Mouse (Mus musculus) Muller cell, postnatal 12 days (primary cell): ENCODE measurements around the gene Gas1.

Experiments
- DNase-seq: peaks from one replicate; pipeline ENCODE4 v3.0.0-alpha.2; 2015; ENCODE audit errors: inconsistent ontology term

Gas1 gene

DNA sequence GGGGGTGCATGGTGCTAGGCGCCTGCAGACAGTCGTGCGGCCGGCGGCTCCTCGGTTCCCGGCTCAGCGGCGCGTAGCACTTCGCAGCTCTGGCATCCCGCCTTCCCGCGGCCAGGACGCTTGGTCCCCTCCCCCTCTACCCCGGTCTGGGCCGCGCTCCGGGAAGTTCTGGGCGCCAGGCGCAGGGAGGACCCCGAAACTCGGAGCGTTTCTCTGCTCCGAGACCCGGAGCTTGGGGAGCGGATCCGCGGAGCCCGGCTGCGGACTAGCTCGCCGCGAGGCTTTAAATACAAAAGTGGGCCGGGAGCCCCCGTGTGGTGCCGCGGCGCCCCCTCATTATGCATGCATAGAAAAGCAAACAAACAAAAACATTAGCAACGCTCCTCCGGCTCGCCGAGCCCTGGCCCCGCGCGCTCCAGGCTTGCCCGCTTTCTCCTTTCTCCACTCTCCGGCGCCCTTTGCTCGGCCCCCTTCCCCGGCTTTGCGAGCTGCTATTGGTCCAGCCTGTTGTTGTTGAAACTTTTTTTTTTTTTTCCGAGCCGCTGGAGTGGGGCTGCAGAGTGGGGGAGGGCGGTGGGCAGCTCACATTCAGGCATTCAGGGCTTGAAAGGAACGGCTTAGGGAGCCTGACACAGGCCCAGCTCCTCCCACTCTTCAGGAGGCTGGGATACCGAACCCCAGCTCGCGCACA lies at the start of gene Gas1:
Gas1 (minus strand) TSS at position 260 of the 691 bp plus-strand sequence.
- peak; percentile 100 for DNase-seq

DNA sequence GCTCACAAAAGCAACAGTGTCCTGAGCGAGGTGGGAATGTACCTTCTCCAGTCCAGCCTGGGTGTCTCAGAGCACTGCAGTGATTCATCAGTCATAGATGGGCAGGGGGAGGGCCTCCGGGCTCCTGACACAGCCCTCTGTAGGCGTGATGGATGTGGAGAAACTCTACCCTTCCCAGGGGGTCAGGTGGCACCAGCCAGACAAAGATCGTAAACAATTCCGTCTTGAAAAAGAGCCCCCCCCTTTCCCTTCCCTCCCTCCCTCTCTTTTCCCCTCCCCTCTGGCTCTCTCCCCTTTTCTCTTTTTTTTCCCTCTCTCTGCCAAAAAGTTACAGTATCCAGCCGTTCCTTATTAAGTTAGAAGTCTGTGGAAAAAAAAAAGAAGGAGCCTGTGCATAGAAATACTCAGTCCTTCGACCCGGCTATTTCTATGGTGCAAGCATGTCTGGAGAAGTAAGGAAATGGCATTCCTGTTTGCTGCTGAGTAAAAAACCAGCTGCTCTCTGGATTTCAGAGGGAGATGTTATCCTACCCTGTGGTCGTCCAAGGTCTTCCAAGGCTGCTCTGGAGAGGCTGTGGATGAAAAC lies 49.2 kb upstream of the Gas1 start:
- DNase-seq, result peak; percentile 11

DNA sequence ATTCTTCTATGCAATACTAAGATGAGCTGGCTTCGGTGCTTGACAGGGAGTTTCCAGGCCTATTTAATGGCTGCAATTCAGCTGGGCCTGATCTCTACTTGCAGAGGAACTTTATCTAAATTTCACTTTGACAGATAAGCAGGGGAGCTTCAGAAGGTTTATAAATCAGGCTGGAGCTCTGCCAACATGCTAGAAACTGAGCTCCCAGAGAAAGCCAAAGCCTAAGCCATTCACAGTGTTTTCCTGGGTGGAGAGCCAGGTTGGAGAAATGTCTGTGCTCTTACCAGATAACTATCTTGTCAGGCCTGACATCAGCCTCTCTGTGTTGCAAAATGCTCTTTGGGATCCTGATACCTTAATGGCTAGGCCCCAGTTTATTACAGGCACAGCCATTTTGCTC lies 48.6 kb upstream of the Gas1 start:
- no peak for DNase-seq

DNA sequence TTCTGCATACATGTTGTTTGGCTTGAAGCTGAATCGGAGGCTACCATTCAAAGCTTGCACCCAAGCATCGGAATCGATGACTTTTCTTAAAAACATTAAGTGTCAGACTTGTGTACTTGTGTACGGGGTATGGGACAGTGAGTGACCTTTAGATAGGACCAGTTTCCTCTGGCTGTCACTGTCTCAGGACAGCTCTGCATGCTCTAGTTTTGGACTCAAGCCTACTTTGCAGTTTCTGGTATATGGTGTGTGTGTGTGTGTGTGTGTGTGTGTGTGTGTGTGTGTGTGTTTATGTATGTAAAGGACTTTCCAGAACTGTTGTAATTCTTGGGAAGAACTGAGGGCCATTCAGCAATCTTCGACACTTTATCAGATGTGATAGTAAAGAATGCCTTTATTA lies 48.1 kb upstream of the Gas1 start:
- DNase-seq, result no peak

DNA sequence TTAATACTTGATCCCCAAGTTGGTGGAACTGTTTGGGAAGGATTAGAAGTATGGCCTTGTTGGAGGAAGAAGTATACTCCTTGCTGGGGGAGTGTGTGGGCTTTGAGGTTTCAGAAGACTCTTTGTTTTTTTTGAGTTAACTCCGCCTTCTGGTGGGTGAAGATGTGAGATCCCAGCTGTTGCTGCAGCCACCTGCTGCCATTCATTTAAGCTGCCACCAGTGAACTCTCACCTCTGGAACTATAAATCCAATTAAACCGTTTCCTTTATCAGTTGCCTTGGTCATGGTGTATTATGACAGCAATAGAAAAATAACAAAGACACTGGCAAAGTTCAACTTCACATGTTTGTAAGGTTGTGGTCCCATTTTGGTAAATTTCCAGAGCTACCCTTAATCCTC lies 46.6 kb upstream of the Gas1 start:
- DNase-seq, result no peak

DNA sequence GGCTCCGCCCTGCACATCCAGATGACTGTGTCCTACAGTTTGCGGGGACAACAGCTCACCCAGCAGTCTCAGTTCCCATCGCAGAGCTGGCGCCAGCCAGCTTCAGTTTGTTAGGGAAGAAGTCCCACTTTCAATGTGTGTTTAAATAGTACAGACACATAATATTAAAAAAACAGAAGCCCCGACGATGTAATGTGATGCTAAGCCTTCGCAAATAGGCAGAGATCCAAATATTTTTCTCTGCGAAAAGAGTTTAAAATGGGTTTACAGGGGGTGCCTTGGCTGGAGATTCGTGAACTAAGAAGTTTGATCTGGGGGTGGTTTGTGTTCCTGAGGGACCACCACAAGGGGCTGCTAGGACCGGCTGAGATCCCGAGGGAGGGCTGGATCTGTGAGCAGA lies 45.2 kb upstream of the Gas1 start:
- DNase-seq, result no peak

DNA sequence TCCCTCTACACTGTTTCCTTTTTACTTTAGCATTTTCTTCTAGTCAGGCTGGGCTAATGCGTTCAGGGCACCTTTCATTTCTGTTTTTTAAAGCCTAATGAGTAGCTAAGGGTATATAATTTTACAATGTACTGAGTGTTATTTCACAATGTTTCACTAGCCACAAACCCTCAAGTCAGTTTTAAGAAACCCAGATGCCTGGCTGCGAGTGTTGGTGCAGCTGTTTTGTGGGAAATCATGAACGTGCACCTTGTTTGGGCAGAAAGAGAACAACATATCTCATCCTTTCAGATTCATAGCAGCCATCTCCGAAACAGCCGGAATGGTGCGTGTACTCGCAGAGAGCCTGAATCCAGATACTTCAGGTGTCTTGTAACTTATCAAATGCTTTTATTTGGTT lies 36.7 kb upstream of the Gas1 start:
- DNase-seq, result no peak

DNA sequence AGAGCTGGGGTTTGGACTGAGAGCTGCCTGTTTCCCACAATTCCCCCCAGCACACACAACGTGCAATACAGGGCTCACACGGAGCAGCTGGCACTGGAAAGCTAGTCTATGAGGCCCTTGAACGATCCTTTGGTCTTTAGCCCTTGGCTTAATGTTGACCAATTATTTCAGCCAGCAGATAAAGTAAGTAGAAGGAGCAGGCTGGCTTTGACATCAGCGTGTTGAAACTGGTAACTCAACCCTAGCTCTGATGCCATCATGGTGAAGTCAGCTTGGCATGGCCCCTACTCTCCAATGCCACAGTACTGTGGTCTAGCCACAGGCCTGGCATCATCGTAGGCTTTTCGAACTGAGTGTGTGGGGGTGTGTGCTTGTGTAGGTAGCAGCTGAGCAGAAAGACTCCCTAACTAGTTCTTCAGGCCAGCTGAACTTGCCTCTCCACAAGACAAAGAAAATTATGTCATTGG lies 30.0 kb upstream of the Gas1 start:
- DNase-seq, result peak; percentile 38

DNA sequence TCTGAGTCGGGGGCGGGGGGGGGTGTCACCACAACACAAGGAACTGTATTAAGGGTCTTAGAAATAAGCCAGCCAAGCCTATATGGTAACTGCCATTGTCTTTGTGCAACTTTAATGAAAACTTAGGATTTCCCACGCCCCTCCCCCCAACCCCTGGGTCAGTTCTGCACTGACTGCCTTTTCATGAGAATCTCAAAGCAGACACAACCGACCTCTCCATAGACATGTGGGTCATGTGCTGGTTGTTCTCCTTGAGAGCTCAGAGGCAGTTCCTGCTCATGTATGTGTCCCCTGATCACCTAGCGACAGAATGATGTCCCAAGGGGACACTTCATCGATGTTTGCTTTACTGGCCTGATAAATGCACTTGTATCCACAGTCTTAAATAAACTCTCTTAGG lies 27.6 kb upstream of the Gas1 start:
- no peak for DNase-seq

DNA sequence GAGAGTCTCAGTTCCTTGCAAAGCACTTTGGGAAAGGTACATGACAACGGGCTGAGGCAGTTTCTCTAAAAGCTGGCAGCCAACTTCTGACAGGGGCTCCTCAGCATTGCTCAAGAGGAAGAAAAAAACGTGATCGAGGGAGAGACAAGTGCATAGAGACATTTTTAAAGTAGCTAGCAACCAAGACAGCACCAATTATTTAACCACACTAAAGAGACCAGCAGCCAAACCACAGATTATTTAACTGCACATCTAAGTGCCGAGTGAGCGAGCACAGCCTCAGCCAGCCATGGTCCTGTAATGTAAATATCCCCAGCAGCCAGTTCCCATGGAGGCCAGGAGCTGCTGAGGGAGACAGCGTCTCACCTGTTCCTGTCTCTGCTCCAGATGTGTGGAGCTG lies 16.1 kb upstream of the Gas1 start:
- DNase-seq, result peak; percentile 31

DNA sequence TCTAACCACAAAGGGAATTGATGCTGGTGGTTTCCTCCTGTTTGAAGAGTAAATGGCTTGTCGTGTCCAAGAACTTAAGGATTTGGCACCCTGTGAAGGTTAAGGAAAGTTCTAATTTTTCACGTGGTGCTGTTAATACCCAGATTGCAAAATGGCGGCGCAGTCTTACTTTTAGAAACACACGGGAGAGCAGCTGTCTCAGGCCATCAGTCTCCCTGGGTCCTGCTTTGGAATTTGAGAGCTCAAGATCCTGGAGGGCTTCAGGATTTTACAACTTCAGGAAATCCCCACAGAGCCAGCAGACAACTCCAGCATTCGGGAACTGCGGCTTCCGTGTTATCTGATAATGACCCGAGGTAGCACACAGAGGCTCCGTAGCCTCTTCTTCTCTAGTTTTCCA lies 12.8 kb upstream of the Gas1 start:
- DNase-seq, result no peak

DNA sequence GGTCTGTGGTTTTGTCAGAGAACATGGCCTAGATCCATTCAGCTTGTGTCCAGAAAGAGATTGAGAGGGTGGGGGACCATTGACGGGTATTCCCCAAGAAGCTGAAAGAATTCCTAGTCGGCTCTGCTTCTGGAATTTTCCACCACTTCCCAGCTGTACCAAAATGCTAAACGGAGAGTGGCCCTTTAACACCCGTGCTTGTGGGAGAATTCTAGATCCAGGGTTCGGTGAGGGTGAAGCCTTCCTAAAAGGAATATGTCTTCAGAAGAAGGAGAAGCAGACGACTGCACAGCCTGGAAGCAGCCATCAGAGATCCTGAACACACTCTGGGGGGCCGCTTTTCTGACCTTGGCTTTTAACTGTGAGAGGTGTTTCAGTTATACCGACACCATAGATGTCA lies 11.8 kb upstream of the Gas1 start:
- no peak for DNase-seq

DNA sequence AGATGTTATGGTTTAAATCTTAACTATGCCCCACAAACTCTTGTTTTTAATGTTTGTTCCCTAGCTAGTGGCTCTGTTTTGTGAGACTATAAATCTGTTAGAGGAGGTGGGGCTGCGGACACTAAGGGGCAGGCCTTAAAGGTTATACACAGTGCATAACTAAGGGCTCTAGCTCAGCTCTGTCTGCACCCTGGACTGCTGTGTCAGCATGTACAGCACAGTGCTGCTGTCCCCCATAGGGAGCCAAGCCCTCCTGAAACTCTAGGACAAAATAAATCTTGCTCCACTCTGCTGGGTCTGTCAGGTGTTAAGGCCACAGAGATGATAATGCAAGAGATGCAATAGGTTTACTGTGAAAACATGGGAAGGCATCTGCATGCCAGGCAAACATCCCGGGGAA lies 10.1 kb upstream of the Gas1 start:
- DNase-seq, result no peak

DNA sequence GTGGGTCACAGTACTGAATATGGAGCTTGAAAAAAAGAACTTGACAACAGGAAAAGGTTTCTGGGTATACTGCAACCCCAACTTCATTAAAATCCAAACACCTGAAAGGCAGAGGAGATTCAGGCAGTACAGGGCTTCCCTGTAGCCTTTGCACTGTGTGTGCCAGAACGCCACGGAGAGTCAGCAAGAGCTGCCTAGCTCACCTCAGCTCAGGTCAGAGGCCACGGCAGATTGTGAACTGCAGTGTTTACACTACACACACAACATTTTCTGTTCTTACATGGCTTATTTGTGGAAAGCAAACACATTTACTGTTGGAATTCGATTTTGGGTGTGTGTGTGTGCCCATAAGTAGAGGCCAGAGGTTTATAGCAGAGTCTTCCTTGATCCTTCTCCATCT lies 5.2 kb upstream of the Gas1 start:
- DNase-seq, result no peak

DNA sequence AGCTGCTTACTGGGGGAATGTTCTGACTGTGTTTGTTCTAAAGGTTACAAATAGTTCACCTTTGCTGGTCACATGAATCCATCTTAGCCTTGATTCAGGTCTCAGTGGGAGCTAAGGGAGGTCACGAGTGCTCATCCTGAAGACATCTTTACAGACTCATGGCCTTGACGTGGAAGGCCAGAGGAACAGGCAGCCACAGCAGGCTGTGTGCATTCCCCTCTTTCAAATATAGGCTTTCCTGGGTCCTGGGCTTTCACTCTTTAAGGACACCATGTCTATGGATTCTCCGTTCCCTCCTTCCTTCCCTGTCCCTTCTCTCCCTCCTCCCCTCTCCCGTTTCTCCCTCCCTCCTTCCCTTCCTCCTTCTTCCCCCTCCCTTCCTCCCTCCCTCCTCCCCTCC lies 2.5 kb upstream of the Gas1 start:
- no peak for DNase-seq

DNA sequence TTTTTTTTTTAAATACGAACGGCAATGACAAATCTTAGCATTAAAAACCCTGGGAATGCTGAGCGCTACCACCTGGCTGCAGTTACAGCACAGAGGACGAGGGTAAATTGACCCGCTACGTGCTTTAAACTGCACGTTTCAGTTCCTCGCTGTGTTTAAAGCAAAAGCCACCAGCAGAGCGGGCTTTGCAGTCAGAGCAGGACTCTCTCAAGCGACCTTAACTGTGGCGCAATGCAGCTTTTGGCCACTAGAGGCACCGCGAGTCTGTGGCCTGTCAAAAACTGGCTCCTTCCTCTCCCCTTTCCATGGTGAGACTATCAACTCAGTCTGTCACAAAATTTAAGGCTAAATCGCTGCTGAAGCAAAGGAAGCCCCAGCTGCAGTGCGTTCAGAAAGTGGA lies 1.3 kb upstream of the Gas1 start:
- peak; percentile 86 for DNase-seq

DNA sequence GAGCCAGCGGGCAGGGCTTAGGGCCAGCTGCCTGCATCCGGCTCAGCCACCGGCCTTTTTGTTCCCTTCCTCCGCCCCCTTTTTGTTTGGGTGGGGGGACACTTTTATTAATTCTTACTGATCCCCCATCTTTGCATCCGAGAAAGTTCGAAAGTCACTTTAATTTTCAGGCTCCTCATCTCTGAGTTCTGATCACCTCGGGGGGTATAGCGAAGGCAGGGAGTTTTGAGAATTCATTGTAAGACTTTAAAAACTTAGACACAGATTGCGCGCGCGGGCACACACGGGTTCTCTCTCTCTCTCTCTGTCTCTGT lies 589 bp upstream of the Gas1 start:
- DNase-seq, result no peak

DNA sequence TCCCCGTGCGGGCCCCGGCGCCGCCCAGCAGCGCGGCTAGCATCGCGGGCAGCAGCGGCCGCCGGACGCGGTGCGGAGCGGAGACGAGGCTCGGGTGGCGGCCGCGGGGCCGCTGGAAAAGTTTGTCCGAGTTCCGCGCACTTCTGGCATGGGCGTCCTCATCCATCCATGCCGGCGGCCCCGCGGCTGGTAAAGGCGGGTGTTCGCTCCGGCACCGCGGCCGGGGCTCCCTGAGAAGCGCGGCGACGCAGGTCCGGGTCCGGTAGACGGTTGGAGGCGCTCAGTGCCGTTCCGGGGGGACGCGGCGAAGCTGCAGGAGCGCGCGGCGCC lies 424 bp downstream of the Gas1 start:
- no peak for DNase-seq

DNA sequence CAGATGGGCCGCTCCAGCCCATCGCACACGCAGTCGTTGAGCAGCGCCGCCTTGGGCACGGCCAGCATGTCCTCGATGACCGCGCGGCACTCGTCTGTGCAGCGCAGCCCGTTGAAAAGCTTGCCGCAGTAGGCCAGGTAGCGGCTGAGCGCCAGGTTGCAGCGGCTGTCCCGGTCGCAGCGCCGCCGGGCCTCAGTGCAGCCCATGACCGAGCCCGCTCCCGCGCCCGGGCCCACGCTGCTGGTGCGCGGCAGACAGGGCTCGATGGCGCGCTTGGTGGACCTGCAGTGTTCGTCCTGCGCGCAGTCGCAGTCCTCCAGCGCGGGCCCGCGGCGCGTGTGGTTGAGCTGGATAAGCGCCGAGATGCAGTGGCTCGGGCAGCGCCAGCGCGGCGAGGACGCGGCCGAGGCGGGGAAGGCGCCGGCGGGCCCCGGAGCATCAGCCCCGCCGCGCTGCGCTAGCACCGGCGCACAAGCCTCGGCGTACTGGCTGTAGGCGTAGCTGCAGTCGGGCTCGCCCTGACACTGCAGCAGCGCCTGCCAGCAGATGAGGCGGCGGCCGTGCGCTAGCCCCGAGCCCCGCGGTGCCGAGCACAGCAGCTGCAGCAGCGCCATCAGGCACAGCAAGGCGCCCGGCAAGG lies 909 bp downstream of the Gas1 start:
- DNase-seq, result peak; percentile 90

DNA sequence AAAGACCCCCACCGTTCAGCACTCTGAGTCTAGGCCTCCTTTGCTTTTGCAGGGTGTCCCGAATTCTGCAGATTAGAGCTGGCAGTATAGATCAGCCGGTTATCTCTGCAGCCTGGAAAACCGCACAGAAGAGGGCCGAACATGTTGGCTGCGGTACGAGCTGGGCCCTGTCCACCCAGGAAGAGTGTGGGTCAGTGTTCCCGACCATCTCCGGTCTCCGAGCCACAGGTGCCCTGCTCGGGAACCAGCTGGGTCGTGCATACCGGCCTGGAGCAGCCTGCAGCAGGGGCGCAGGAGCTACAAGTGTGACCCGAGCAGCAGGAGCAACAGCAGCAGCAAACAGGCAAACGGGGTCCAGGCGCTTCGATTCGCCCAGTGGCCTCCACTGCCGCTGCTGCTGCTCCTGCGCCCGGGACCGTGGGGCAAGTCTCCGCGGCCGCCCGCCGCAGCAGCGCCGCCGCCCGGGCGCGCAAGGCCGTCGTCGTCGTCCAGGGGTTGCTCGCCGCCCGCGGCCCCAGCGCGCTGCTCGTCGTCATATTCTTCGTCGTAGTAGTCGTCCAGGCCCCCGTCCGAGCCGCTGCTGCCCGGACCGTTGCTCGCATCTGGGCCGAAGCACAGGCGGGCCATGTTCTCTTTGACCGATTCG lies 1.6 kb downstream of the Gas1 start:
- DNase-seq, result peak; percentile 74

DNA sequence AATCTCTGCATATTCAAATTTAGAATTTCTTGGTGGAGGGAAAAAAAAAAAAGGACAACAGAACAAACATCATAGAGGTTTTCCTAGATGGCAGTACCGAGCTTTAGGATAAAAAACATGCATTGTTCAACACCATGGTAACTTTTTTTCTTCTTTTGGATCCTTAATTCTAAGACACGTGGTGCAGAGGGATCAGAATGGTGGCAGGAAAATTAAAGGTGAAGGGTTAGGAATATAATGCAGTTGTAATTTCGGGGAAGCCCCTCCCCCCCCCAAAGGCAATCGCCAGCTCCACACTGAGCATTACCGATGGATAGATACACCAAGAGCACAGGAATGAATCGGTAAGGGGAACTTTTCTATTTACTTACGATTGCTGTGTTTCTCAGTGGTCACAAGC lies 2.2 kb downstream of the Gas1 start:
- peak; percentile 67 for DNase-seq

DNA sequence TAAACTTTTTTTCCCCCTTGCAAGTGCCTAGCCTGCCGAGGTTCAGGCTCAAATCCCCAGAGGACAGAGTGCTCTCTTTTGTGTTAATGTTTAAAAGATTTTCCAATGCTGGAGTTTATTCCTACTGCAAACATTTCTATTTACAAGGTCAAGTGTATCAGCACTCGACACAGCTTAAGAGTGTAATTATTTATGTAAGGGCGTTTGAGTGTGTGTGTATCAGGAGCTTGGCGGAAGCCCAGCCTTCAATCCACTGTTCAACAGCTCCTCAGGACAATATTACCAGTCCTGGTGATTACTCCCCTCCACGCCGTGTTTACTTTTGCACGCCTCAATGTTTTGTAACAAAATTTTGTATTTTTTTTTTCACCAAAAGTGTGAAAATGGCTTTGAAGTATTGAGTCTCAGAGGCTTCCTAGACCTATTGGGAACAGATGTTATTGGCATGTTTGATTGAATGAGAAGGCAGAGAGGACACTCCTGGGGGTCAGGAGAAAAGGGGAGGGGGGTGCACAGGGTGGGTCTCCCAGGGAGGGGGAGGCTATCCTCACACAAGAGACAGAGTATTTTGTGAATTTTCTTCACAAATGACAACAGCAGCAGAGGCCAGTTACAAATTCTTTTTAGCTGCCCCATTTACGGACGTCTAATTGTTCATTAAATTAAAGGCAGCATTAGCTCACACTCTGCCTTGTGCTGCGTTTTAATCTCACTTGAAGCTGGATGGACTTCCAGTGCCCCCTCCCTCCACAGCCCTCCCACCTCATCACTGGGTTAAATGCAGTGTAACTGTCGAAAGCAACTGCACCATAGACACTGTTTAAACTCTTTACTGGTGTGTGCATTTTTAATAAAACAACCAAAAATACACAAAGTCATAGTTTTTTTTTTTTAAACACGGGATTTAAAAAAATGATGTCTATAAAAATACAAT lies 3.3 kb downstream of the Gas1 start:
- DNase-seq, result peak; percentile 17
